Mouse (Mus musculus) limb, embryonic 10.5 days (tissue): Measurements from ENCODE around the gene Copz2. TPM values are rescaled to one million over a fixed set of nuclear protein-coding genes. Genes with fewer than 3 reads are reported as not detected.

Experiments
- DNase-seq: peaks from one replicate; pipeline ENCODE4 v3.0.0-alpha.2; 2017; ENCODE audit warnings: low spot score
- H3K27ac ChIP-seq: fragments of 300-500 bp; sonication (generic); 2 replicates; pipeline ENCODE4 v1.5.1; 2016; ENCODE audit warnings: mild to moderate bottlenecking
- H3K27me3 ChIP-seq: fragments of 300-500 bp; sonication (generic); 2 replicates; pipeline ENCODE4 v1.6.1; 2016; ENCODE audit warnings: low read depth, mild to moderate bottlenecking; ENCODE audit not compliant: poor library complexity, severe bottlenecking
- H3K36me3 ChIP-seq: fragments of 300-500 bp; sonication (generic); 2 replicates; pipeline ENCODE4 v1.6.1; 2016; ENCODE audit warnings: mild to moderate bottlenecking, moderate library complexity
- H3K4me1 ChIP-seq: fragments of 300-500 bp; sonication (generic); 2 replicates; pipeline ENCODE4 v1.6.1; 2016
- H3K4me3 ChIP-seq: fragments of 300-500 bp; sonication (generic); 2 replicates; pipeline ENCODE4 v1.5.1; 2016; ENCODE audit warnings: mild to moderate bottlenecking, moderate library complexity
- H3K9me3 ChIP-seq: fragments of 300-500 bp; sonication (generic); replicated peaks from 2 replicates; pipeline ENCODE4 v1.6.1; 2016; ENCODE audit warnings: mild to moderate bottlenecking
- WGBS: fragments of 180-500 bp; shearing (Covaris S2); methylation state at CpG from one replicate; pipeline ENCODE4 v1.1.7; 2016; 5-methylcytosine and 5-hydroxymethylcytosine counted together
- polyA plus RNA-seq: library from polyadenylated mRNA; unstranded; fragments of >200 nt; fragmentation: Nextera tagmentation; extraction: Ambion mirVana; gene quantifications from 2 replicates; pipeline ENCODE4 v1.2.1, GENCODE M21; 2016

Copz2 gene
- polyA plus RNA-seq, 1 experiment from 2014 or later, result 39.9 TPM

DNA sequence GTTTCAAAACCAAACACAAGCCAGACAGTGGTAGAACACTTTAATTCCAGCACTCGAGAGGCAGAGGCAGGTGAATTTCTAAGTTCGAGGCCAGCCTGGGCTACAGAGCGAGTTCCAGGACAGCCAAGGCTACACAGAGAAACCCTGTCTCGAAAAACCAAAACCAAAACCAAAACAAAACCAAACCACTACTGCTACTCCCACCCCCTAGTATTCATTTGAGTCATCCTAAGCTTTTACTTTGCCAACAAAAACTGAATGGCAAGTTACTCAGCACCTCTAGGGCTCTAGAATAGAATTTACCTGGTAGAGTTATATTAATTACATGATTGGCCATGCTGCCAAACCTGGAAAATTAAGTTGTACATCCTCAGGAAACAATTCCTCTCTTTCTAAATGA lies 10.0 kb downstream of the Copz2 start:
- 94% methylated on average over 4 of the region's 4 CpGs for WGBS
- no peaks in the 10 kb centered on the region for H3K36me3 ChIP-seq
- H3K27me3 ChIP-seq, result peaks cover 14% of the 10 kb centered on the region
- H3K4me1 ChIP-seq, result peaks cover 32% of the 10 kb centered on the region
- no peak overlapping the region for H3K27ac ChIP-seq
- no peak for DNase-seq
- H3K9me3 ChIP-seq, result no peaks in the 10 kb centered on the region
- no peak overlapping the region for H3K4me3 ChIP-seq

DNA sequence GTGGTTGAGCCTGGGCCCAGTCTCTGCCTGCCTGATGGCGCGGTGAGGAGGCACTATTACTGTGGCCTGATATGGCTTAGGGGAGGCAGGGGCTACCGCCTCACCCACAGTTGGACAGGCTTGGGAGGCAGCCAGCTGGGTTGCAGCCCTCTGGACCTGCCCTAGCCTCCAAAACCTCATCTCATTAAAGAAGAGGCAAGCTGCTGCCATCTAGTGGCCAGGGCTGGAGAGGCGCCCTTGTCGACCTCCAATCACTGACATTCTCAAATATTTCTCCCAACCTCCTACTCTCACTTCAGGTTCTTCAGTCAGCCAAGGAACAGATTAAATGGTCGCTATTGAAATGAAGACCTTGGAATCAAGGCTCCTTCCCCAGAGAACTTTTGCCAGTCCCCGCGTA lies 10.9 kb downstream of the Copz2 start:
- no peak overlapping the region for H3K27ac ChIP-seq
- WGBS, result 10% methylated on average over 8 of the region's 8 CpGs

DNA sequence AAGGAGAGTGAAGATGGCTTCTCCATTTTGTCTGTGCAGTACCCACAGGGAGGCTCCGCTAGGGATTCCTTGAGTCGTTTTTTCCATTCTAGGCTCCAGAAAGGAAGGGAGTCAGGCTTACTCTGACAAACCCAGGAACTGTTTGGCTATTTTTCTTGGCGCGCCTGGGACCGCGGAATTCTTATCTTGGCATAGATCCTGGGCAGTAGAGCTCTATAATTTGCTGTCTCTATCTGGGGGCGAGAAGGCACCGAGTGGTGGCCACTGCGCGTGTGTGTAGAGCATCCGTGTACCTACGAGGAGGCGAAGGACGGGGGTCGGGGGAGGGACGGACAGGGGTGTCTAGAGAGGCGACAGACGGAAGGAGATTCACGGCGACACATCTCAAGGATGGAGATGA lies 11.8 kb downstream of the Copz2 start:
- peaks cover 14% of the 10 kb centered on the region for H3K27me3 ChIP-seq
- H3K9me3 ChIP-seq, result no peaks in the 10 kb centered on the region
- no peaks in the 10 kb centered on the region for H3K36me3 ChIP-seq
- peaks cover 32% of the 10 kb centered on the region for H3K4me1 ChIP-seq
- no peak for DNase-seq
- H3K4me3 ChIP-seq, result peak overlapping the region; percentile 51
- no peak overlapping the region for H3K27ac ChIP-seq
- WGBS, result 1% methylated on average over 20 of the region's 20 CpGs

More for the DNA sequence above, 10.9 kb downstream of the Copz2 start:
- H3K36me3 ChIP-seq, result no peaks in the 10 kb centered on the region
- peaks cover 14% of the 10 kb centered on the region for H3K27me3 ChIP-seq
- peaks cover 32% of the 10 kb centered on the region for H3K4me1 ChIP-seq
- no peak overlapping the region for H3K4me3 ChIP-seq
- DNase-seq, result peak; percentile 91
- H3K9me3 ChIP-seq, result no peaks in the 10 kb centered on the region

DNA sequence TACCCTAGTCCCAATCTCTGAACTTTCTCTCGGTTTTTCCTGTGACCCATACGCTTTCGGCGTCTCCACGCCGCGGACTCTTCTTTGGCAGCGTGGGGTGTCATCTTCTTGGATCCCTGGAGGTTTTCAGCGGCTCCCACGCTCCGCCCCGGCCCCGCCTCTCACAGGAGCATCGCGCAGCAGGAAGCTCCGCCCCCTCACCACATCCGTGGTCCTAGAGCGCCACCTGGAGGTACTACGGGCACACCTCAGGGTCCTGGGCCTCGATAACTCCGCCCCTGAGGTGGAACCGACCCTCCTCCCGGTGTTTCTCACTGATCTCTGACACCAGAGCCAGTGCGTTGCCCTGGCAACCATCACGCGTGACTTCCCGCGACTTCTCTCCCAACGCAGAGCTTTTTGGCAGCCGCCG lies 12.2 kb downstream of the Copz2 start:
- peaks cover 32% of the 10 kb centered on the region for H3K4me1 ChIP-seq
- WGBS, result under 1% methylated on average over 31 of the region's 31 CpGs
- peak overlapping the region; percentile 51 for H3K4me3 ChIP-seq
- no peak overlapping the region for H3K27ac ChIP-seq
- H3K9me3 ChIP-seq, result no peaks in the 10 kb centered on the region
- peaks cover 14% of the 10 kb centered on the region for H3K27me3 ChIP-seq
- DNase-seq, result peak; percentile 99
- no peaks in the 10 kb centered on the region for H3K36me3 ChIP-seq

DNA sequence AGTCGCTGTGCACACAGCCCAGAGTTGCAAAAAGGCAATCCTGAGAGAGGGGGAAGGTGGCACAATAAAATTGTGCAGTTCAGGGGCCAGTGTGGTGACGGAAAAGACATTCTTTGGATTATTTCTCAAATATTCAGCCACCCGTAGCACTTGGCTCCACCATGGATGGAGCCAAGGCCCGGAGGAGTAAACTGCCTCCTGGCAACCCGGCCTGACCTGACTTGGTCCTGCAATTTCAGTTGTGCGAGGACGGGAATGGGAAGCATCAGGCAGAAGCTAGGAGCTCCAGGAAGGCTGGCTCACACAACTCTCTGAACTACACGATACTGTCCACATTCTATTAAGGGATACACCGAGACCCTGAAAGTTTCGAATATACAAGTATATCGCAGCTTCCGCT lies 12.9 kb downstream of the Copz2 start:
- Histone ChIP-seq H3K4me3 (peak overlapping the region; percentile 51; the same call in 1 of the 2 replicates), H3K27ac (no peak overlapping the region), H3K36me3 (no peaks in the 10 kb centered on the region), H3K27me3 (peaks cover 14% of the 10 kb centered on the region), H3K9me3 (no peaks in the 10 kb centered on the region), H3K4me1 (peaks cover 36% of the 10 kb centered on the region)
- no peak for DNase-seq
- WGBS, result 79% methylated on average over 12 of the region's 12 CpGs

DNA sequence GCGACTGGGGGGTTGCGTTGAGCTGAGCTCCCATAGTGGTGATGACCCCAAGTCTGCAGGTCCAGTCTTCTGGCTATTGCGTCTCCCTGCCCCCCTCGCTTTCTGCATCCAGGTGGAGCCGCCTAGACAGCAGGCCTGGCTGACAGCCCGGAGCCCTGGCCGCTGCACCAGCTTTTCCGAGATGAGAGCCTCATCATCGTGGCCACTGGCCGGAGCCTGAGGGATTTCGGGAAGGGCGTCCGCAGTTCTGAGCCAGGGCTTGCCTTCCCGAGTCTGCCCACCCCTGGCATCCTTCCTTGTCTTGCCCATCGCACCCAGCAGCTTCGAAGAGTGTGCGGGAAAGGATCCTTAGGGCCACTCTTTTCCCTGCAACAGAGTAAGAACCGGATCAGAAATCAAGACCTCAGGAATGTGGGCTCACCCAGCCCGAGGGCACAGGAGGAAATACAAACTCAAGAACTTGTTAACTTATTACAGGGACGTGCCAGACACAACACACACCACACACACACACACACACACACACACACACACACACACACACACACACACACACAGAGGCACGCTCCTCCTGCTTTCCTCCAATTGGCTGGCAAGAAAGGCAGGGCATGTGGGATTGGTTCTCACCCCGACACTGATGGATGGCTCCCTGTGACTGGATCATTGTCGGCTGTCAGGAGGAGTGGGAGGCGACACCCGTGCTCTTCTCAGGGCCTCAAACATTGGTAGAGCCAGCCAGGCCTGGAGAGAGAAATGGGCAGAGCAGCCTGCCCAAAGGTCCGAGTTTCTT lies 13.7 kb downstream of the Copz2 start:
- 21% methylated on average over 26 of the region's 26 CpGs for WGBS
- no peaks in the 10 kb centered on the region for H3K9me3 ChIP-seq
- H3K27me3 ChIP-seq, result peaks cover 14% of the 10 kb centered on the region
- H3K36me3 ChIP-seq, result no peaks in the 10 kb centered on the region
- peaks cover 37% of the 10 kb centered on the region for H3K4me1 ChIP-seq
- peak overlapping the region; percentile 33 for H3K4me3 ChIP-seq
- DNase-seq, result peak; percentile 59
- H3K27ac ChIP-seq, result 0 out of 2 replicates have a peak overlapping the region, but pooled peaks have one; percentile 26

DNA sequence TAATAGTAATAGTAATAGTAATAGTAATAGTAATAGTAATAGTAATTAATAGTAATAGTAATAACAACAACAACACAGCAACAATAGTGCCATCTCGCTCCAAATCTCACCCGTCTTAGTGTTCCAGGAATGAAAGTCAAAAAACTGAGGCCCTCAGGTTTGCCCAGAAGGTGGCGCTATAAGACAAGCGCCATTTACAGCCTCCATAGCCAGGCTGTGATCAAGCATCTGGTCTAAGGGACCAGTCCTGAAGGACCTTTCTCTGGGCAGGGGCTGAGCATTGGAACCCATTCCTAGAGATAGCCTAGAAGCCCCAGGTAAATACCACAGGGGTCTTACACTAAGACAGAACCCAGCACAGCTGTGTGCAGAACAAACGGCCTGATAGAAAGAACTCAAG lies 17.5 kb downstream of the Copz2 start:
- no peak overlapping the region for H3K27ac ChIP-seq
- WGBS, result 16% methylated on average over 5 of the region's 5 CpGs
- H3K4me3 ChIP-seq, result no peak overlapping the region

DNA sequence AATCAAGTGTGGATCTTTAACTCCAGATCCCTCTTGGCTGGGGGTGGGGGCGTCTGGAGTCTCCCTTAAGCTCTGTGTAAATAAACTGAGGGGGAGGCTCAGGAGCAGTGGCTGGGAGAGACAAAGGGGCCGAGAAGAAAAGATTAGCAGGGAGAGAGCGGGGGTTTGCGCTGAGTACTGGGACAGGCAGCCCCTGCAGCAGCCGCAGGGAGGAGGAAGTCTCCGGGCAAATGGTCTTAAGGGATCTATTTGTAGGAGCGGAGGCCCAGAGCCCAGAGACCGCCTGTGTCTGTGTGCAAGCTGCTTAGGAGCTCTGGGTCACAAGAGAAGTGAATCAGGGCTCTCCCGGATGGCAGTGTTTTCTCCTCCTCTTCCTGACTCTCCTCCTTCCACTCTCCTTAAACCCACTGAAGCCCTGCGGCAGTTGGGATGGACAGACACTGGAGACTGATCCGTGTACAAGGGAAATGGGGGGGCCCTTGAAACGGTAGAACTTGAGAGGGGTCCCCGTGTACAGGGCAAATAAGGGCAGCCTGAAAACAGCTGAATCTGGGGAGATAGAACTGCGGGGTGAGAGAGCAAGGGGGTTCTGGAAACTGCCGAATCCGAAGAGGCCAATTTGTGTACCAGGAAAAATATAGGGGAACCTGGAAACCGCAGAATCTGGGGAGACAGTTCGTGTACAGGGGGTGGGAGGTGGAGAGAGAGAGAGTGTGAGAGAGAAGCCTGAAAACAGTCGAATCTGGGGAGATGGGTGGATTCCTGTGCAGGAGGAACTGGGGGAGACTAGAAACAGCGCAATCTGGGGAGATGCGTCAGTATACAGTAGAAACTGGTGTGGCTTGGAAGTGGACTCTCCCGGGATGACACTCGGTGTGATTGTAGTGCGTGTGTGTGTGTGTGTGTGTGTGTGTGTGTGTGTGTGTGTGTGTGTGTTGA lies 23.0 kb downstream of the Copz2 start:
- WGBS, result 8% methylated on average over 24 of the region's 24 CpGs
- Histone ChIP-seq H3K4me1 (peaks cover 52% of the 10 kb centered on the region), H3K9me3 (no peaks in the 10 kb centered on the region), H3K36me3 (no peaks in the 10 kb centered on the region), H3K27ac (peak overlapping the region; percentile 86), H3K4me3 (peak overlapping the region; percentile 30), H3K27me3 (peaks cover 20% of the 10 kb centered on the region; the same call in 1 of the 2 replicates)
- peak; percentile 63 for DNase-seq

More for the DNA sequence above, 17.5 kb downstream of the Copz2 start:
- H3K4me1 ChIP-seq, result peaks cover 23% of the 10 kb centered on the region
- DNase-seq, result peak; percentile 82
- no peaks in the 10 kb centered on the region for H3K9me3 ChIP-seq
- no peaks in the 10 kb centered on the region for H3K36me3 ChIP-seq
- peaks cover 14% of the 10 kb centered on the region for H3K27me3 ChIP-seq

DNA sequence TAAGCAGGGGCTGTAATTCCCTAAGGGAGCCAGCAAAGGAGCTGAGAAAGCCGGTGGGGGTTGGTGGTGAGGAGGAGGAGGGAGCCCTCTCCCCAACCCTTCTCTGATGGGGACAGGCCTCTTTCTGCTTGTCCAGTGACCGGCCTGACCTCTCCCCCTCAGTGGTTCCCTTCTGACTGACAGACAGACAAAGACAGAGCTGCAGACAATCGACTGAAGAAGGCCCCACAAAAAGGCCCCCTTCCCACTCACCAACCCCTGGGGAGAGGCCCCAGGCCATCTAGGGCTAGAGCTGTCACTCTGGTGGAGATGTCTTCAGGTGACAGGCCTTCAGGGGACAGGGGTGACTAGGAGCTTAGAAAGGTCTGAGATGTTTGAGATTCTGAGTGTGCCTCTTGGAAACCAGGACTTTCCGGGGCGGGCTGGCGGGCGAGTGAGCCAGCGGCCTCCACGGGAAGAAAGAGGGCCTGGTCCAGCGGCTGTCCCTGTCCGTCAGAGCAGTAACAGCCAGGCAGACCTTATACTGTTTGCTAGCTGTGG lies 24.0 kb downstream of the Copz2 start:
- no peak overlapping the region for H3K4me3 ChIP-seq
- 12% methylated on average over 11 of the region's 11 CpGs for WGBS
- peaks cover 52% of the 10 kb centered on the region for H3K4me1 ChIP-seq

DNA sequence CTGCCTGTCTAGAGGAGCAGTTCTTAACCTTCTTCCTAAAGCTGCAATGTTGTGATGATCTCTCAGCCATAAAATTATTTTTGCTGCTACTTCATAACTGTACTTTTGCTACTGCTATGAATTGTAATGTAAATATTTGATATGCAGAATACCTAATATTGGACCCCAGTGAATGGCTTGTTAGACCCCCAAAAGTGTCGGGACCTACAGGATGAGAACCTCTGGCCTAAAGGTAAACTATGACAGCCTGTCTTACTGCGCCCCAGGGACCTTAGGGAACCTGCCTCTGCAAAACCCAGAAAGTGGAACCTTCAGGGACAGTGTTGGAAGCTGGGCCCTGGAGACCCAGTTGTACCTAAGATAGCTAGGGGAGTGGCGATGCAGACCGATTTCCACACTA lies 25.6 kb downstream of the Copz2 start:
- H3K27me3 ChIP-seq, result peaks cover 26% of the 10 kb centered on the region; the same call in 1 of the 2 replicates
- H3K36me3 ChIP-seq, result no peaks in the 10 kb centered on the region
- H3K4me3 ChIP-seq, result peak overlapping the region; percentile 51
- H3K9me3 ChIP-seq, result no peaks in the 10 kb centered on the region
- DNase-seq, result no peak
- H3K4me1 ChIP-seq, result peaks cover 55% of the 10 kb centered on the region
- H3K27ac ChIP-seq, result peak overlapping the region; percentile 78
- WGBS, result 15% methylated on average over 4 of the region's 4 CpGs

More for the DNA sequence above, 24.0 kb downstream of the Copz2 start:
- H3K9me3 ChIP-seq, result no peaks in the 10 kb centered on the region
- H3K27me3 ChIP-seq, result peaks cover 26% of the 10 kb centered on the region; the same call in 1 of the 2 replicates
- peak overlapping the region; percentile 86 for H3K27ac ChIP-seq
- DNase-seq, result peak; percentile 54
- H3K36me3 ChIP-seq, result no peaks in the 10 kb centered on the region

DNA sequence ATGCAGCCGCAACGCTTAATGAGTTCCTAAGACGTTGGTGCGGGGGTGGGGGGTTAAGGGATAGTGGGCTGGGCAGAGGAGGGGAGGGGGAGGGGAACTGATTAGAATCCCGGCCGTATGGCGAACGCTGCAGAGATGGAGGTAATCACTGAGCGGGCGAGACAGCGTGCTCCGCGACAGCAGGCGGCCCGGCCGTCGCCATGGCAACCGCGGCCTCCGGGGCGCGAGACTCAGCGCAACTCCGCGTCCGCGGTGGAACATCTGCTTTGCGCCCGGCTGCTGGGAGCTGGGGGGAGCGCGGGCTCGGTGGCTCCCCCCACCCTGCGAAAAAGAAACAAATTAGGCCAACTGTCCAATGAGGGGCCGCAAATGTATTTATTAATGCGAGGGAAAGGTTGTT lies 26.1 kb downstream of the Copz2 start:
- H3K4me1 ChIP-seq, result peaks cover 55% of the 10 kb centered on the region
- H3K36me3 ChIP-seq, result no peaks in the 10 kb centered on the region
- 0% methylated on average over 35 of the region's 35 CpGs for WGBS
- H3K27ac ChIP-seq, result peak overlapping the region; percentile 78
- DNase-seq, result peak; percentile 90
- peaks cover 26% of the 10 kb centered on the region; the same call in 1 of the 2 replicates for H3K27me3 ChIP-seq
- peak overlapping the region; percentile 51 for H3K4me3 ChIP-seq
- H3K9me3 ChIP-seq, result no peaks in the 10 kb centered on the region

DNA sequence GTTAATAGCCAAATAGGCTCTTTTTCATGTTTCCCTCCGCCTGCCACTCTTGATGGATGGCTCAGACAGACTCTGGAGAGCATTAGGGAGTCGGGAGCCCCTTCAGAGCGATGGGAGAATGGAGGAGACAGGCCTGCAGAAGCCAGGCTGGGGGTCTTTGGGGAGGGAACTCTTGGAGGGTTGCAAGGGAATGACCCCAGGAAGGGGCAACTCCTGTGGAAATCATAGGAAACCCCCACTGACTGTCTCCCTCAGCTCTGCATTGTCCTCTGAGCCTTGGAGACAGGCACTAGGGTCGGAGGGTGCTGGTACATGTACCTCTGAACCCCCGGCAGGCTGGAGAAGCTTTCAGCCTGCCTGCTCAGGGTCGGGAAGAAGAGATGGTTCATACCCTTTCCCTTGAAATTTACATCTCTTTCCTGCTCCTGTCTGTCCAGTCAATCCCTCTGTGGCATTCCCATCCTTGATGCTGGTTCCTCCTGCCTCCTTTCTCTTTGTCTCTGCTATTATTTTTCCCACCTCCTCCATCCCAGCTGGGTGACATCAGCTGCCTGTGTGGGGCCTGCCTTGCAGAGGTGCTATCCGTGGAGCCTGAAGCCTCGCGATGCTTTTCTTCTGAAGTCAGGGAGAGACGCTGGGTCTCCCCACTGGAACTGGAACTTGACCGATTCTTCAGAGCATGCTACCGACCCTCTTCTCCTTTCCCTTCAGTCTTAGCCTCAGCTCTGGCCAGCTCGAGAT lies 26.8 kb downstream of the Copz2 start:
- Histone ChIP-seq H3K36me3 (no peaks in the 10 kb centered on the region), H3K4me3 (peak overlapping the region; percentile 51), H3K4me1 (peaks cover 55% of the 10 kb centered on the region), H3K9me3 (no peaks in the 10 kb centered on the region), H3K27ac (peak overlapping the region; percentile 78), H3K27me3 (peaks cover 26% of the 10 kb centered on the region; the same call in 1 of the 2 replicates)
- 3% methylated on average over 13 of the region's 13 CpGs for WGBS
- peak; percentile 52 for DNase-seq
